Mouse (Mus musculus): Measurements from ENCODE around the gene Cbarp. TPM values are rescaled to one million over a fixed set of nuclear protein-coding genes. Genes with fewer than 3 reads are reported as not detected.

Cbarp gene
- polyA plus RNA-seq, 1 experiment from 2014 or later = 10.1 TPM

- H3K9ac ChIP-seq (replicated peaks; ENCODE audit: low read depth, low read length) = peak overlapping the region; percentile 86; the same call in 1 of the 2 replicates
- H3K4me3 ChIP-seq (ENCODE audit: low read depth, low read length) = peak overlapping the region; percentile 73
- H3K27ac ChIP-seq (ENCODE audit: low read length) = 0 out of 2 replicates have a peak overlapping the region, but pooled peaks have one; percentile 79
- under 1% methylated on average over 8 of the region's 10 CpGs for WGBS
- peaks cover 20% of the 10 kb centered on the region; the same call in 1 of the 2 replicates for H3K4me1 ChIP-seq (ENCODE audit: control insufficient read depth, insufficient read depth, low read length)
- peaks cover 10% of the 10 kb centered on the region; the same call in 1 of the 2 replicates for H3K36me3 ChIP-seq (ENCODE audit: control insufficient read depth, insufficient read depth, low read length)
- no peaks in the 10 kb centered on the region for H3K9me3 ChIP-seq (ENCODE audit: control insufficient read depth, low read depth, low read length)
- H3K4me2 ChIP-seq (replicated peaks; ENCODE audit: low read depth, low read length) = peak overlapping the region; percentile 97
- H3K27me3 ChIP-seq (ENCODE audit: control insufficient read depth, insufficient read depth, low read length) = 0 out of 2 replicates have a peak, but pooled peaks cover 7% of the 10 kb centered on the region
- 0 out of 2 replicates have a peak, but pooled peaks have one; percentile 1 for ATAC-seq (ENCODE audit: insufficient number of reproducible peaks, insufficient read depth, low FRiP score, low read depth)
Observed at GRCm38 (mm10) chr10:80139439-80139775, 1.2 kb downstream of the Cbarp start.

- Histone ChIP-seq H3K4me2 (replicated peaks; ENCODE audit: low read depth, low read length) (peak within 1 kb of the TSS; percentile 97), H3K9ac (replicated peaks; ENCODE audit: low read depth, low read length) (peak within 1 kb of the TSS; percentile 86), H3K27me3 (ENCODE audit: control insufficient read depth, insufficient read depth, low read length) (0 out of 2 replicates have a peak, but pooled peaks cover 7% of the 10 kb centered on the region), H3K4me3 (ENCODE audit: low read depth, low read length) (peak within 1 kb of the TSS; percentile 73), H3K36me3 (ENCODE audit: control insufficient read depth, insufficient read depth, low read length) (peaks cover 5% of the 10 kb centered on the region; the same call in 1 of the 2 replicates), H3K27ac (ENCODE audit: low read length) (peak within 1 kb of the TSS; percentile 79; the same call in 1 of the 2 replicates), H3K4me1 (ENCODE audit: control insufficient read depth, insufficient read depth, low read length) (peaks cover 20% of the 10 kb centered on the region; the same call in 1 of the 2 replicates), H3K9me3 (ENCODE audit: control insufficient read depth, low read depth, low read length) (no peaks in the 10 kb centered on the region)
- ATAC-seq (ENCODE audit: insufficient number of reproducible peaks, insufficient read depth, low FRiP score, low read depth) = peak; percentile 11; the same call in 1 of the 2 replicates
- under 1% methylated on average over 78 of the region's 94 CpGs for whole genome bisulfite sequencing
Observed at GRCm38 (mm10) chr10:80138553-80139438, 1.8 kb downstream of the Cbarp start, which contains the start of gene Atp5d. TSS of gene Atp5d (plus strand) at chr10:80138632.

- peak overlapping the region; percentile 97 for H3K4me2 ChIP-seq (replicated peaks; ENCODE audit: low read depth, low read length)
- ATAC-seq (ENCODE audit: insufficient number of reproducible peaks, insufficient read depth, low FRiP score, low read depth) = no peak
- H3K27ac ChIP-seq (ENCODE audit: low read length) = peak overlapping the region; percentile 79; the same call in 1 of the 2 replicates
- WGBS = 7% methylated on average over 29 of the region's 33 CpGs
- 0 out of 2 replicates have a peak, but pooled peaks cover 7% of the 10 kb centered on the region for H3K27me3 ChIP-seq (ENCODE audit: control insufficient read depth, insufficient read depth, low read length)
- peak overlapping the region; percentile 73 for H3K4me3 ChIP-seq (ENCODE audit: low read depth, low read length)
- H3K4me1 ChIP-seq (ENCODE audit: control insufficient read depth, insufficient read depth, low read length) = peaks cover 19% of the 10 kb centered on the region; the same call in 1 of the 2 replicates
- peak overlapping the region; percentile 86 for H3K9ac ChIP-seq (replicated peaks; ENCODE audit: low read depth, low read length)
- no peaks in the 10 kb centered on the region; the same call in 1 of the 2 replicates for H3K36me3 ChIP-seq (ENCODE audit: control insufficient read depth, insufficient read depth, low read length)
- no peaks in the 10 kb centered on the region for H3K9me3 ChIP-seq (ENCODE audit: control insufficient read depth, low read depth, low read length)
Observed at GRCm38 (mm10) chr10:80137626-80138552, 2.7 kb downstream of the Cbarp start.

GRCm38 (mm10) chr10:80136952-80137625, 3.5 kb downstream of the Cbarp start:
- Histone ChIP-seq H3K27ac (ENCODE audit: low read length) (0 out of 2 replicates have a peak overlapping the region, but pooled peaks have one; percentile 79), H3K27me3 (ENCODE audit: control insufficient read depth, insufficient read depth, low read length) (0 out of 2 replicates have a peak, but pooled peaks cover 7% of the 10 kb centered on the region), H3K4me3 (ENCODE audit: low read depth, low read length) (peak overlapping the region; percentile 73), H3K9ac (replicated peaks; ENCODE audit: low read depth, low read length) (no peak overlapping the region), H3K9me3 (ENCODE audit: control insufficient read depth, low read depth, low read length) (no peaks in the 10 kb centered on the region), H3K36me3 (ENCODE audit: control insufficient read depth, insufficient read depth, low read length) (peaks cover 7% of the 10 kb centered on the region), H3K4me2 (replicated peaks; ENCODE audit: low read depth, low read length) (peak overlapping the region; percentile 97), H3K4me1 (ENCODE audit: control insufficient read depth, insufficient read depth, low read length) (peaks cover 17% of the 10 kb centered on the region; the same call in 1 of the 2 replicates)
- no peak for ATAC-seq (ENCODE audit: insufficient number of reproducible peaks, insufficient read depth, low FRiP score, low read depth)
- 5% methylated on average over 29 of the region's 29 CpGs for WGBS

GRCm38 (mm10) chr10:80136179-80136951, 4.3 kb downstream of the Cbarp start:
- 14% methylated on average over 40 of the region's 49 CpGs for WGBS
- H3K4me2 ChIP-seq (replicated peaks; ENCODE audit: low read depth, low read length) = peak overlapping the region; percentile 97
- ATAC-seq (ENCODE audit: insufficient number of reproducible peaks, insufficient read depth, low FRiP score, low read depth) = no peak
- H3K4me3 ChIP-seq (ENCODE audit: low read depth, low read length) = peak overlapping the region; percentile 73; the same call in 1 of the 2 replicates
- H3K9me3 ChIP-seq (ENCODE audit: control insufficient read depth, low read depth, low read length) = no peaks in the 10 kb centered on the region
- no peak overlapping the region for H3K27ac ChIP-seq (ENCODE audit: low read length)
- H3K9ac ChIP-seq (replicated peaks; ENCODE audit: low read depth, low read length) = no peak overlapping the region; the same call in 1 of the 2 replicates
- 0 out of 2 replicates have a peak, but pooled peaks cover 7% of the 10 kb centered on the region for H3K27me3 ChIP-seq (ENCODE audit: control insufficient read depth, insufficient read depth, low read length)
- H3K4me1 ChIP-seq (ENCODE audit: control insufficient read depth, insufficient read depth, low read length) = peaks cover 17% of the 10 kb centered on the region; the same call in 1 of the 2 replicates
- peaks cover 11% of the 10 kb centered on the region for H3K36me3 ChIP-seq (ENCODE audit: control insufficient read depth, insufficient read depth, low read length)

GRCm38 (mm10) chr10:80135641-80136040, 5.0 kb downstream of the Cbarp start:
- no peaks in the 10 kb centered on the region for H3K9me3 ChIP-seq (ENCODE audit: control insufficient read depth, low read depth, low read length)
- 97% methylated on average over 1 of the region's 1 CpGs for WGBS
- no peak overlapping the region for H3K4me3 ChIP-seq (ENCODE audit: low read depth, low read length)
- ATAC-seq (ENCODE audit: insufficient number of reproducible peaks, insufficient read depth, low FRiP score, low read depth) = no peak
- H3K27me3 ChIP-seq (ENCODE audit: control insufficient read depth, insufficient read depth, low read length) = 0 out of 2 replicates have a peak, but pooled peaks cover 7% of the 10 kb centered on the region
- no peak overlapping the region for H3K9ac ChIP-seq (replicated peaks; ENCODE audit: low read depth, low read length)
- H3K36me3 ChIP-seq (ENCODE audit: control insufficient read depth, insufficient read depth, low read length) = peaks cover 19% of the 10 kb centered on the region
- no peak overlapping the region for H3K27ac ChIP-seq (ENCODE audit: low read length)
- H3K4me1 ChIP-seq (ENCODE audit: control insufficient read depth, insufficient read depth, low read length) = peaks cover 13% of the 10 kb centered on the region; the same call in 1 of the 2 replicates
- no peak overlapping the region for H3K4me2 ChIP-seq (replicated peaks; ENCODE audit: low read depth, low read length)

- H3K9ac ChIP-seq (replicated peaks; ENCODE audit: low read depth, low read length) = no peak overlapping the region
- H3K4me1 ChIP-seq (ENCODE audit: control insufficient read depth, insufficient read depth, low read length) = peaks cover 13% of the 10 kb centered on the region; the same call in 1 of the 2 replicates
- peaks cover 22% of the 10 kb centered on the region for H3K36me3 ChIP-seq (ENCODE audit: control insufficient read depth, insufficient read depth, low read length)
- ATAC-seq (ENCODE audit: insufficient number of reproducible peaks, insufficient read depth, low FRiP score, low read depth) = no peak
- 85% methylated on average over 10 of the region's 10 CpGs for WGBS
- no peaks in the 10 kb centered on the region for H3K9me3 ChIP-seq (ENCODE audit: control insufficient read depth, low read depth, low read length)
- no peak overlapping the region for H3K27ac ChIP-seq (ENCODE audit: low read length)
- H3K27me3 ChIP-seq (ENCODE audit: control insufficient read depth, insufficient read depth, low read length) = 0 out of 2 replicates have a peak, but pooled peaks cover 7% of the 10 kb centered on the region
- H3K4me3 ChIP-seq (ENCODE audit: low read depth, low read length) = no peak overlapping the region
- no peak overlapping the region for H3K4me2 ChIP-seq (replicated peaks; ENCODE audit: low read depth, low read length)
Observed at GRCm38 (mm10) chr10:80135161-80135560, 5.5 kb downstream of the Cbarp start.

Data from stomach, embryonic 14.5 days (tissue).